Mouse (Mus musculus) MEL (cell line): ENCODE measurements around the gene 4930404N11Rik.
A peak's percentile ranks its signal among the peaks of the same experiment; 100 is the strongest.

Experiments
- CTCF ChIP-seq, 3 experiments: IDR thresholded peaks in 2 of 3; conservative IDR thresholded peaks in 1 of 3; 2 replicates each; pipeline ENCODE4 v1.5.1; 2011 to 2012; ENCODE audit warnings: low read length in 3 of 3, low read depth in 2 of 3, mild to moderate bottlenecking in 2 of 3, improper control_type of control experiment in 1 of 3, inconsistent platforms in 1 of 3, mixed read lengths in 1 of 3, moderate library complexity in 1 of 3; ENCODE audit not compliant: control insufficient read depth in 1 of 3, insufficient read depth in 1 of 3, poor library complexity in 1 of 3, severe bottlenecking in 1 of 3
- E2F4 ChIP-seq: IDR thresholded peaks from 2 replicates; pipeline ENCODE4 v1.6.1; 2011; ENCODE audit warnings: low read depth, low read length, improper control_type of control experiment, borderline replicate concordance
- EP300 ChIP-seq, 2 experiments: IDR thresholded peaks; 2 replicates each; pipeline ENCODE4 v1.6.1; 2011; ENCODE audit warnings: improper control_type of control experiment in 2 of 2, low read length in 2 of 2, low read depth in 1 of 2, mild to moderate bottlenecking in 1 of 2
- MAZ ChIP-seq: IDR thresholded peaks from 2 replicates; pipeline ENCODE4 v1.6.1; 2012; ENCODE audit warnings: low read depth, mild to moderate bottlenecking, inconsistent platforms, low read length, improper control_type of control experiment
- NELFE ChIP-seq: IDR thresholded peaks from 2 replicates; pipeline ENCODE4 v1.6.1; 2011; ENCODE audit warnings: low read depth, low read length, improper control_type of control experiment
- POLR2A ChIP-seq, 2 experiments: IDR thresholded peaks; 2 replicates each; pipeline ENCODE4 v1.6.1; 2011 to 2012; ENCODE audit warnings: low read length in 2 of 2, mild to moderate bottlenecking in 2 of 2, control low read depth in 1 of 2, improper control_type of control experiment in 1 of 2, low read depth in 1 of 2, moderate library complexity in 1 of 2; ENCODE audit not compliant: control insufficient read depth in 1 of 2, insufficient read depth in 1 of 2, poor library complexity in 1 of 2
- SMC3 ChIP-seq: IDR thresholded peaks from 2 replicates; pipeline ENCODE4 v1.6.1; 2011; ENCODE audit warnings: low read depth, low read length, improper control_type of control experiment
- TCF12 ChIP-seq: IDR thresholded peaks from 2 replicates; pipeline ENCODE4 v1.6.1; 2014; ENCODE audit warnings: low read depth, mild to moderate bottlenecking, inconsistent platforms, low read length, improper control_type of control experiment, moderate library complexity

DNA sequence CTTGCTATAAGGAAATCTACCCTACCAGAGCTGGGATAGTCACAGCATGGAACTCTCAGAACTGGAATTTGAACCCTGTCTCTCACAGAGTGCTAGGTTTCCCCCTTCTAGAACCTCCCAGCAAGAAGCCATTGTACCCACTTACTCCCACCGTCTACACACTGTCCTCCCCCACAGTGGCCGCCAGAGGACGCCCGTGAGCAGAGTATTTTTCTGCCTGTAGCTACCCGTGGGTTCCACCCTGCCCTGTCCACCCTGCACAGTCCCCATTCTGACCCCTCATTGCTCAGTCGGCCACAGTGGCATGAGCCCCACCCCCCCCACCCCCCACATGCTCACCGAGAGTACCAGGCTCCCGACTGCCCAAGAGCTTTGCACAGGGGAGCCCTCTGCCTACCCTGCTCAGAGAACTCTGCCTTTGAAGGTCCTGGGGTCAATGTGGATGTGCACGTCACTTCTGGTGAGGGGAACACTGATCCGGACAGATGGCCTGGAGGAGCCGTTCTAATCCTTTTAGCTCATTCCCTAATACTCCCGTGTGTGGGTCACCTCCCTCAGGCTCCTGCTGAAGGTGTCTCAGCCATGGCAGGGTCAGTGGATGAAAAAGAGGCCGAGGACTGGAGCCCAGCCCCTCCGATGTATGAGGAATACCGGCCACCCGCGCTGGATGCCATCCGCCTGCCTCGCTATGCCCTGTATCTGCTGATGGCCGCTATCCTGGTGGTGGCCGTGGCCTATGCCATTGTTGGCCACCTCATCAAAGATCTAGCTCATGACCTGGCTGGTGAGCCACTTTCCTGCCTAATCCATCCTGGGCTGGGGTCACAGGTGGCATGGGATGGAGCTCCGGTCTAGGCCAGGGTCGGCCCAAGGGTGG, 24.4 kb upstream of the 4930404N11Rik start:
- TF ChIP-seq CTCF (IDR thresholded peaks at IDR 0.05 in 2 of 3, conservative IDR thresholded peaks at IDR 0.05 in 1 of 3; ENCODE audit: control insufficient read depth in 1 of 3, insufficient read depth in 1 of 3, low read depth in 2 of 3, low read length in 3 of 3, poor library complexity in 1 of 3, severe bottlenecking in 1 of 3): peak; percentile 88 to 98 (median 96)
- 0 out of 2 replicates have a peak, but pooled peaks have one; percentile 38 for TF ChIP-seq MAZ
- TF ChIP-seq POLR2A (IDR thresholded peaks at IDR 0.05; ENCODE audit: control insufficient read depth in 1 of 2, insufficient read depth in 1 of 2, low read depth in 1 of 2, low read length in 2 of 2, poor library complexity in 1 of 2): no peak
- TF ChIP-seq TCF12: 0 out of 2 replicates have a peak, but pooled peaks have one; percentile 6
- peak; percentile 93 for TF ChIP-seq SMC3
- no peak for TF ChIP-seq E2F4
- no peak for TF ChIP-seq EP300 (IDR thresholded peaks at IDR 0.05; ENCODE audit: low read depth in 1 of 2, low read length in 2 of 2)
- no peak for TF ChIP-seq NELFE
